Mouse (Mus musculus) layer of hippocampus, postnatal 36 days (tissue): ENCODE results near the gene Ucma. TPM values are rescaled to one million over a fixed set of nuclear protein-coding genes. Genes with fewer than 3 reads are reported as not detected.

Experiments used
- DNase-seq, 2 experiments: peaks; one replicate each; pipeline ENCODE4 v3.0.0; 2022
- total RNA-seq, 2 experiments: library from RNA; stranded (reverse); gene quantifications; 2 replicates each; pipeline ENCODE4 v1.2.3; 2021

Gene Ucma
- total RNA-seq, 2 experiments from 2014 or later = 3.0 to 3.8 TPM

DNA sequence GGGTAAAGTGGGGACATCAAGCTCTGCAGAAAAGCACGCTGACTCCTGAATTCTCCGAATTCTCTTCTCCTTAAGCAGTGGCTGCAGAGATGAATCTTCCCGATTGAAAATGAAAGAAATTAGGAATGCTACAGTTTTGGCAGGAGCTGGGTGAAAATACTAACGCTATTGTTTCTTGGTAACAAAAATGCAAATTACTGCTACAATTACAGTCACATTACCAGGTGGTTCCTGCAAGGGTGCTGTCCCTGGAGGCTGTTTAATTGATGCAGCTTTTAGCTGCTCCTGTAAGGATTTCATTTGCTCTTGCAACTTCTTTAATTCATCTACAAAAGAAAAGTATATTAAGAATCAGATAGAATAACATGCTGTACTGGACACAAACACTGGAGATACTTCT is 31.2 kb downstream of the Ucma start:
- DNase-seq = no peak

- no peak for DNase-seq
Measured at GRCm38 (mm10) chr2:5011898-5012490, 36.1 kb downstream of the Ucma start.

GRCm38 (mm10) chr2:5012491-5013324 is 36.8 kb downstream of the Ucma start, which contains the start of gene Mcm10:
TSS of gene Mcm10 (minus strand) at chr2:5012791.
- peak; percentile 84 to 87 for DNase-seq

- no peak for DNase-seq
Measured at GRCm38 (mm10) chr2:5014616-5015015, 38.7 kb downstream of the Ucma start.

- DNase-seq = no peak
Measured at GRCm38 (mm10) chr2:5015527-5015926, 39.6 kb downstream of the Ucma start.

GRCm38 (mm10) chr2:5016922-5017321 is 41.0 kb downstream of the Ucma start:
- no peak for DNase-seq

DNA sequence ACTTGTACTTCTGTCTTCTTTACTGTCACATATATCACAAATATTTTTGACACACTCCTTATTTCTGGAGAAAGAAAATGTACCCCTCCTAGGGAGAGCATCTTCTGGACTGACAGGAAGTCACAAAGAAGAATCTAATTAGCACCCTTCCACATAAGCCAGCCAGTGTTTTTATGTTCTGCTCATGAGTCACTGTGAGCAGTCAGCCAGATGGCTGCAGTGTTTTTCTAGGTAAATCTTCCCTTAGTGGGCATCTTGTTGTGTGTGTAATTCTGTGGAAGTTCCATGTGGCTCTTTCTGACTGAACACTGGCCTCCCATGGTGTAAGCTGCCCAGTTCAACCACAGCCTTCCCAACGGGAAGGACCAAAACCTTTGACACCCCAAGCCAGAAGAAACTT is 43.8 kb downstream of the Ucma start:
- DNase-seq = peak in 1 of 2 experiments; percentile 18

DNA sequence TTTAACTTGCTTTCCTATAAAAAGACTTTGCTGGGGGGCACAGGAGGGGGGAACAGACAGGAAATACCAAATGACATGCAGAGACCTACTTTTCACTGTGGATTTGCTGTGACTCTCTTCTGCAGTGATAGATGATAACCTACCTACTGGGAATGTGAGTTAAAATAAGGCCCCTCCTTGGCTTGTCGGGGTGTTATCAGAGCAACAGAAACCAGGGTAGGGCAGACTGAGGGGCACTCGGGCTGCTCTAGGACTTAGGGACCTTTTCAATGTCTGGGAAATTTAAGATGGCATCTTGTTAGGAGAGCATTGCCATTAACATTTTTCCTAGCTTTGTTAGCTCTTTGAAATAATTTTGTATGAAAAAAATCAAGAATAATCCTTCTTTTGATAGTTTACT is 47.4 kb downstream of the Ucma start:
- DNase-seq = no peak

- no peak for DNase-seq
Measured at GRCm38 (mm10) chr2:5023699-5024399, 47.9 kb downstream of the Ucma start.

- DNase-seq = no peak
Measured at GRCm38 (mm10) chr2:5025162-5025733, 49.3 kb downstream of the Ucma start.

- DNase-seq = no peak
Measured at GRCm38 (mm10) chr2:5027057-5027456, 51.1 kb downstream of the Ucma start.

- no peak for DNase-seq
Measured at GRCm38 (mm10) chr2:5028047-5028446, 52.1 kb downstream of the Ucma start.

DNA sequence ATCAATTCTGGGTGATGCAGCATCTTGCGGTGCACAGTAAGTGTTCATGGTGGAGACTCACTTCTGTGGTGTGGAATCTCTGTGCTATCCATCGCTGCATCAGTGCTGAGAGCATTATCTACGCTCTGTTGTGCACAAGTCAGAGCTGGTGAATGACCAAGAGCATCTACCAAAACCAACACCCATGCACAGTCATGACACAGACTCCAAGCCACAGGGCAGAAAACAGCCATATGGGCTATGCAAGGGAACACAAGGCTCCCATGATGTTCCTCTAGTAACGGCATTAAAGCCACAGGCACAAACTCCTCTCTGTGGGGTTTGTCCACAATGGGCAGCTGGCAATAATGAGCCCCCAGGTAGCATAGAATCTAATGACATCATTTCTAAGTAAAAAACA is 53.9 kb downstream of the Ucma start:
- DNase-seq = no peak

GRCm38 (mm10) chr2:5031215-5031614 is 55.3 kb downstream of the Ucma start:
- no peak for DNase-seq

GRCm38 (mm10) chr2:5032665-5033064 is 56.7 kb downstream of the Ucma start:
- DNase-seq = no peak

- no peak for DNase-seq
Measured at GRCm38 (mm10) chr2:5033546-5034420, 57.9 kb downstream of the Ucma start.

- DNase-seq = no peak
Measured at GRCm38 (mm10) chr2:5034801-5035200, 58.9 kb downstream of the Ucma start.

DNA sequence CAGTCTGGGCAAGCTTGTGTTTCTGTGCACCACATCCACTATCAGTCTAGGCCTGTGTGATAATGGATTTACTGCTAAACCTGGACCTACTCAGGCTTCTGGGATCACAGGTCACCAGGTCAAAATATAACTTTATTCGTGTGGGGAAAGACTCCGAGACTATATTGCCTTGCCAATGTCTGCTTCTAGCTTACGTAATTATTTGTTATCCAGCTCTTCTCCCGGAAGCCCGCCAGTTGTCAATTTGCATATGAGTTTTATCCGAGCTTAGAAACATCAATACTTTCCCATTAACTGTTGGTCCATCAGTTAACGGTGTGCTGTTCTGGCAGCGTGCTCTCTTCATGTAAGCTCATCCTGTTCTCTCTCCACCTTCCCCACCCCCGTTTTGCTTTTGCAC is 59.3 kb downstream of the Ucma start:
- DNase-seq = no peak
